Mouse (Mus musculus) right cerebral cortex, adult 2 months (tissue): ENCODE data around the gene Prss8.

Experiments
- DNase-seq, 2 experiments: peaks; one replicate each; pipeline ENCODE4 v3.0.0; 2021 to 2022; ENCODE audit warnings: low spot score in 2 of 2

Gene Prss8

GRCm38 (mm10) chr7:127895442-127895841 lies 34.5 kb downstream of the Prss8 start, which contains the start of the genes Gm21974 and Vkorc1:
TSS of gene Gm21974 (minus strand) at chr7:127895454.
TSS of gene Vkorc1 (minus strand) at chr7:127895617.
- DNase-seq: peak; percentile 94 to 97

- DNase-seq: no peak
Observed at GRCm38 (mm10) chr7:127894480-127894879, 35.4 kb downstream of the Prss8 start.

GRCm38 (mm10) chr7:127890798-127891197 lies 39.1 kb downstream of the Prss8 start, which contains the start of gene Prss53:
TSS of gene Prss53 (minus strand) at chr7:127890970.
- no peak for DNase-seq

GRCm38 (mm10) chr7:127888821-127889220 lies 41.1 kb downstream of the Prss8 start:
- DNase-seq: no peak

- DNase-seq: no peak
Observed at GRCm38 (mm10) chr7:127887781-127888180, 42.1 kb downstream of the Prss8 start.

GRCm38 (mm10) chr7:127887191-127887590 lies 42.7 kb downstream of the Prss8 start:
- no peak for DNase-seq

GRCm38 (mm10) chr7:127886551-127886950 lies 43.4 kb downstream of the Prss8 start:
- no peak for DNase-seq

GRCm38 (mm10) chr7:127885951-127886350 lies 44.0 kb downstream of the Prss8 start:
- DNase-seq: peak in 1 of 2 experiments; percentile 35

GRCm38 (mm10) chr7:127880431-127880830 lies 49.5 kb downstream of the Prss8 start:
- no peak for DNase-seq

GRCm38 (mm10) chr7:127879301-127879700 lies 50.6 kb downstream of the Prss8 start:
- no peak for DNase-seq

- DNase-seq: peak; percentile 89 to 94
Observed at GRCm38 (mm10) chr7:127876467-127877348, 53.2 kb downstream of the Prss8 start, which contains the start of gene Zfp668. TSS of gene Zfp668 (minus strand) at chr7:127876828.

- DNase-seq: peak; percentile 68 to 71
Observed at GRCm38 (mm10) chr7:127876041-127876466, 53.9 kb downstream of the Prss8 start, which contains the start of gene Zfp646. TSS of gene Zfp646 (plus strand) at chr7:127876221.
